Mouse (Mus musculus) urinary bladder, postnatal 14 days (tissue): ENCODE data around the gene Snx3.

ENCODE experiments used
- DNase-seq: peaks from one replicate; pipeline ENCODE4 v3.0.0; 2021; ENCODE audit warnings: low spot score

The Snx3 gene

DNA sequence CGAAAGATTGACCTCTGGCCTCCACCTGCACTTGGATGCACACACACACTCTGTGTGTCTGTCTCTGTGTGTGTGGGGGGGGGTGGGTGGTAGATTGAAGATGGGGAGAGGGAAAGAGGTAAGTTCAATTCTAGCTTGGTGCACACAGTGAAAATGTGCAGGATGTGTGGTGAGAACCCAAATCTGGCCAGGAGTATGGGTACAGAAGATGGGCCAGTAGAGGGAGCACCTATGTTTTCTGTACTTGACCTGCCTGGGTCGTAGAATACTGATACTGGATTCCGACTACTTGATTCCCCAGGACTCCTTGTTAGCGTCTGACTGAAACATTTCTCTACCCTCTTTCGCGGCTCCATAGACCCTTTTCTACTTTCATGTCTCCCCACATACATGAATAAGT, 8.3 kb downstream of the Snx3 start:
- DNase-seq = no peak

DNA sequence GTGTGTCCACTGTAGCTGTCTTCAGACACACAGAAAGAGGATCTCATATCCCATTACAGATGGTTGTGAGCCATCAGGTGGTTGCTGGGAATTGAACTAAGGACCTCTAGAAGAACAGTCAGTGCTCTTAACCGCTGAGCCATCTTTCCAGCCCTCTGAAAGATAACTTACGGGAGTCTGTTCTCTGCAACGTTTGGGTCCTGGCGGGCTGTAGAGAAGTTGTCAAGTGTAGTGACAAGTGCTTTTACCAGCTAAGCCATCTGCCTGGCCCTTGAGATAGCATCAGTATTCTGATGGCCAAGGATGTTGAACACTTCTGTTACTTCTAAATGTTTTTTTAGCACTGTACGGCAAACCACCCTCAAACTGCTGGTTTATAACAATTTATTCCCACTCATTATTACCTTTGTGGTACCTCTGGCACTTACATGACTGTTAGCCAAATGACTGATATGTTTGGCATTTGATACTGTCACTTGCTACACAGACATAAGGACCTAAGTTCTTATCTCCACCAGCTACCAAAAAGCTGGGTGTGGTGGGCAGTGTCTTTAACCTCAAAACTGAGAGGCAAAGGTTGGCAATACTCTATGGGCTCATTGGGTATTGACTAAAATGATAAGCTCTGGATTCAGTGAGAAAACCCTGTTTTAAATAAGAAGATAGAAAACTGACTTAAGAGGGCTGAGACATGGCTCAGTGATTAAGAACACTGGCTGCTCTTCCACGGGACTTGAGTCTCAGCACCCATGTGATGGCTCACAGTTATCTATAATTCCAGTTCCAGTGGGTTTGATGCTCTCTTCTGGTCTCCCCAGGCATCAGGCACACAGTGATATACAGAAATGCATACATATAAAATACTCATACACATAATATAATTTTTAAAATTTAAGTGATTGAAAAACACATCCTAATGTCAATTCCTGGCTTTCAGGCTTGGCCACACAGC, 9.6 kb downstream of the Snx3 start:
- no peak for DNase-seq

DNA sequence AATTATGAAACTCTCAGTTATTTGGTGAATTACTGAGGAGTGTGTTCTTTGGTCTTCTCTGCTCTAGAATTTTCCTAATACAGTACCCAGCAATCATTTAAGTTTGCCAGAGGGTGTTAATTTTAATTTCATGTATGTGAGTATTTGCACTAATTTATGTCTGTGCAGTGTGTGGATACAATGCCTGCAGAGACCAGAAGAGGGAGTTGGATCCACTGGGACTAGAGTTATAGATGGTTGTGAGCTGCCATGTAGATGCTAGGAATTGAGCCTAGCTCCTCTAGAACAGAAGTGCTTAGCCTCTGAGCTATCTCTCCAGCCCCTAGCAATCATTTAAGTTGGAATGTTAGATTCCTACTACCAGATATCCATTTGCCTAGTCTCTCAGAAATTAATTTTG, 12.3 kb downstream of the Snx3 start:
- no peak for DNase-seq

DNA sequence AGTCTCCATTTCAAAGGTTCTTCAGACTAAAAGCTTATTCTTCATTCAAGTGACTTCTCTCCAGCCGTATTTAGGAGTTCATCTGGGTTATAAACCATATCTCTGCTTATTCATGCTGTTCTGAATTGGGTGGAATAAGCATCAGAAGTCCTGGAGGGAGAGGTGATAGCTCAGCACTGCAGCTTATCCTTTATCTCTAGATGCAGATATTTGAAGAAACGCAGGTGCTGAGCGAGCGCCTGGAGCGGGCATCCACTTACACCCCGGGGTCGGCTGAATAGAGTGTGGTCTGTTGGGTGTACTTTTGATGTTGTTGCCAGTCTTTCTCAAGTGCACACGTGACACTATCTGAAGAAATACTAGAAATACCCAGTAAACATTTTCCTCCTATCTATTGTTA, 16.5 kb downstream of the Snx3 start:
- DNase-seq = no peak

DNA sequence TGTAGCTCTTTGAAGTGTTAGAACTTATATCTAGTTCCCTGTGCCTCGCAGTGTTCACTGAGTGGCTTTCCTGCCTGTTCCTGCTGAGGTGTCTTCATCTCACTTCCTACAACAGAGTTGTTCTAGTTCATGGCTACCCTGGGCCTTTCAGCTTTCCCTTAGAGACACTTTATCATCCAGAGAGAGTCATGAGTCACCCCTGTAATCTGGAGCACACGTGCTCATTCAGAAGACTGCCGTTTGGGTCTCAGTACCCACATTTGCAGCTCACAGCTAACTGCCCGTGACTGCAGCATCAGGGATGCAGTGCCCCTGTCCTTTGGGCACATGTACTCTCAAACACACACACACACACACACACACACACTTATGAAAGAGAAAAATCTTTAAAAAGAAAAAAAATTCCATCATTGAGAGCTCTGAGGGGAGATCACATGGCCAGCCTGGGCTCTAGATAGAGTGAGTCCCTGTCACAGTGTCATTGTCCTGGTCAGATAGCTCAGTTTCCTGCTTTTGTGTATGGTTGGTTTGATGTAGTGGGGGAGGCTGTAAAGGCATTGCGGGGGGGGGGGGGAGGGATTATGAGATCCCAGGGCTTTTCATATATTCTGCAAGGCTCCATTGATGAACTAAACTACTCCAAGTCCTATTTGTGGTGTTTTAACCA, 19.6 kb downstream of the Snx3 start:
- DNase-seq = no peak

DNA sequence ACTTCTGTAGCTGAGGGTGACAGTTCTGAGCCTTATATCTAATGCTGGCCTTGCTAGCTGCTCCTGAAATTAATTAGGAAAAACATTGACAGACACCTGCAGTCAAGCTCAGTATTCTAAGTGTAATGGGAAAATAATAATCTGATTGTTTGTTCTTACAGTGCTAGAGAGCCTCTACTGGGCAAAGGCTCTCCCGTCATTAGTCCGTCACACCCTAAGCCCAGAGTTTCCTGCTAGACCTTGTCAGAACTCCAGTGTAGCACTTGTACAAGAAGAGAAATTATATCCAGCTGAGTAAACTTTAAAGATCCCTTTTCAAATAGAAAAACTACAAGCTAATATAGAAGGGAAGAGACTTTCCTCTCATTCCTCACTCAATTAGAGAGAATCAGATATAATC, 21.1 kb downstream of the Snx3 start:
- DNase-seq = no peak

DNA sequence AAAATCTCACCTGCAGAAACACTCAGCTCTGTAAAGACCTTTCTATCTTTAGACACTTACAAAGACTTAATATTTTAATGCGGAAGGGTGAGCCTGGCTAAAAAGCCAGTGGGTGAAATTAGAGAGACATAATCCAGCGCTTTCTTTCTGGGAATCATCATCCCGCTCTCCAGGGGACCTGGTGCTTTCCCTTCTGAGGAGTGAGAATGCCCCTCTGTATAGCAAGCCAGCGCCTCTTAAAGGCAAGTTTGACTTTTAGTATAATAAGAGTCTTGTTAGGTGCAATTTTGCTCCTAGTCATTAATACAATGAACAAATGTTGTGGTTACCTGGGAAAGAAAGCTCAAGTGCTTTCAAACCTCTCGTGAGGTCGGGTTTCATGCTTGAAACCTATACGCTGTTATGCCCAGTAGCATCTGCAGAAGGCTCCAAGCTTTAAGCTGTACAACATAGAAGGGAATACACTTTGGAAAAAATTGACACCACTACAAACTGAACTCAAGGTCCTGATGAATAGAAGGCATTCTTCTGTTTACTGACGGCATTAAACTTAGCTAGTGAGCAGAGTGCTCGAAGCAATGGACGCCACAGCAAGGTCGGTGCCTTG, 21.8 kb downstream of the Snx3 start:
- no peak for DNase-seq

DNA sequence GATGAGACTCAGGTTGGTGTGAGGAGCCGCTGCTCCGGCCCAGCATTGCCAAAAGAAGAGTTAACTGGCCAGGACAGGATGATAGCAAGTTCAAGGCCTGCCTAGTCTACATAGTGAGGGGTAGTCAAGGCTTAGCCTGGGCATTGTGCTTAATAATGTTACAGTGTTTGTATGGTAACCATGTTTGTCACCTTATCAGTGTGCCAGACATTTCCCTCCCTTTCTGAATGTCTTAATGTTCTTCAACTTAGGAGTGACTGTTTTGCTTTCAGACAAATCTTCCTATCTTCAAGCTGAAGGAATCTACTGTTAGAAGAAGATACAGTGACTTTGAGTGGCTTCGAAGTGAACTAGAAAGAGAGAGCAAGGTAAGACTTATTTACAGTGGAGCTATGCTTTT, 23.9 kb downstream of the Snx3 start:
- DNase-seq = no peak

DNA sequence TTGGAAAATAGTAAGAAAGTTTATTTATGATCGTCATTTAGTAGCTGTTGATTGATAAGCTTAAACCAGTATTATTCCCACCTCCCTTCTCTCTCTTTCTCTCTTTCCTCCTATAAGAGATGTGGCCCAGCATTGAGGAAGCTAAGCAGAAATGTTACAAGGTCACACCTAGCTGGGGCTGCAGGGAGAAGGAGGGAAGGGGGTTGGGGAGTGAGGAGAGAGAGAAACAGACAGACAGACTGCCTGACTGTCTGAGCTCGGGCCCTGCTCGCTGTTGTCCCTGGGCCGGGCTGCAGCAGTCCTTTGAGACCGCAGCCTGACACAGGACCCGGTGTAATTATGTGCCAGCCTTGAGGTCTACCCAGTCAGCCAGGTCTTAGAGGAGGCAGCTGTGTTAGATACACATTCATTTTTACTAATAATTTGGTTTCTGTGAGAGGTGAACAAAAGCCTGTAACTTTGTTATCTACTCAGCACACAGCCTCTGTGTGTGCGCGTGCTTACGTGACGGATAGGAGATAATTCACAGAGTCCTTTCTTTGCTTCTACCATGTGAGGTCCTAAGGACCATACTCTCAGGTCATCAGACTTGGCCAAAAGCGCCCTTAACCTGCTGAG, 32.1 kb downstream of the Snx3 start:
- no peak for DNase-seq

DNA sequence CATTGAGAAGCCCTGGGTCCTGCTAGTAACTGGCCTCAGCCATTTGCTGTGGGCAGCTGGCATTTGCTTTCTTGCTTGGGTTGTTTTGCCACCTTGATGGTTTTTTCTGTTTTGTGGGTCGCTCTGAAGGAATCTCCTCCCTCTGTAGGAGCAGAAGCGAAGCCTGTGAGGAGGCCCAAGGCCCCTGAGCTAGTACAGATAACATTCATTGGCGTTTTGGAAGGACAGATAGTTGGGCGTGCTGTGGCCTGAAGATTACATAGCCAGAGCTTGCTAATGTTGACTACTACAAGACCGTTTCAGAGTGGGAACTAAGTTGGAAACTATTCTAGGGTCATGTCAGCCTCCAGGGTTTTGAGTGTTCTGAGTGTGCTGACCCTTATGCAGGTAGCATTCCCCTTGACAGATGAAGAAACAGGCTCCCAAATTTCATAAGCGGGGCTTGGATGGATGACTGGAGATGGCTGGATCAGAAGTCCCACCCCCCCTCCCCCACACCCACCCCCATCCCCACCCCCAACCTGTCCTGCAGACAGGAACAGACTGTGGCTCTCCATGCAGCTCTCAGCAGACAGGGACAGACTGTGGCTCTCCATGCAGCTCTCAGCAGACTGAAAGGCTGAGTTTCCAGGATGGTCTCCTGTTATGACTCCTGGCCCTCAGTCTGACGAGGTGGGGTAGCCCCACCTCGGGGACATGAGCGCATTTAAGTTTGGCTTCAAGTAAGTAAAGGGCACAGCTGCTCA, 35.9 kb downstream of the Snx3 start:
- DNase-seq = no peak

DNA sequence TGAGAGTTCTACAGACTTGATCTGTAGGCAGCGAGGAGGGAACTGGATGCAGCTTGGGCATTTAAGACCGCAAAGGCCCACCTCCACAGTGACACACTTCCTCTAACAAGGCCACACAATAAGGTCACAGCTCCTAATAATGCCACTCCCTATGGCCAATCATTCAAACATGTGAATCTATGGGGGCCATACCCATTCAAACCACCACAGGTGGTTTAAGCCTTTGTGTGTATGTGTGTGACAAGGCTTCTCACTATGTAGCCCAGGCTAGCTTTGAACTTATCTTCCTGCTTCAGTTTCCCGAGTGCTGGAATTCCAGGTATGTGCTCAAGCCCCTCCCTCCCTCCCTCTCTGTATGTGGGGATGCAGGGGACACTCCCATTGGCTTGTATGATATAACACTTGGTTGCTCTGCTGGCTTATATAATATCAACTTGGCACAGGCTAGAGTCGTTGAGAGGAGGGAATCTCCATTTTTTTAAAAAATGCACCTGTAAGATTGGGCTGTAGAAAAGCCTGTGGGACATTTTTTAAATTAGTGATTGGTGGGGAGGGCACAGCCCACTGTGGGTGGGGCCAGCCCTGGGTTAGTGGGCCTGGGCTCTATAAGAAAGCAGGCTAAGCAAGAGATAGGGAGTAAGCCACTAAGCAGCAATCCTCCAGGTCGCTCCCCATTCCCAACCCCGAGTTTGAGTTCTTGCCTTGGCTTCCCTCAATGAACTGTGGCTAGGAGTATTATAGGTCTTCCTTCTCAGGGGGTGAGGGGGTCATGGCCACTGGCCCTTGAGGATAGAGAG, 44.1 kb downstream of the Snx3 start:
- no peak for DNase-seq

DNA sequence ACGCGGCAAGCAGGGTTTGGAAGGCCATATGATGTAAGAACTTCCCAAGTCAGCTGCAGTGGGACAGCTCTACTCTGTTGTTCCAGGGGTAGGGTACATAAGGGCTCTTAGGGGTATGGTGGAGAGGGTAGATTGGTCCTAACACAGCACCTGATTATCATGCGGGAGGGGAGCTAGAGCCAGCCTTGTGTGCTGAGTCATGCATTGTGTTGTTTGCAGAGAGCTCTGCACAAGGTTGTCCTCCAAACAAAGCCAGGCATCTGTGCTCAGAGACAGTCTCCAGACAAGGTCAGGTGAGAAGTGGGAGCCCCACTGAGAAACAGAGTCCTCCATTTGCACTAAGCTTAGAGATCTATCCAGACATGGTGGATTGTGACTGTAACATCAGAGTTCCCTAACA, 44.7 kb downstream of the Snx3 start:
- DNase-seq = no peak

DNA sequence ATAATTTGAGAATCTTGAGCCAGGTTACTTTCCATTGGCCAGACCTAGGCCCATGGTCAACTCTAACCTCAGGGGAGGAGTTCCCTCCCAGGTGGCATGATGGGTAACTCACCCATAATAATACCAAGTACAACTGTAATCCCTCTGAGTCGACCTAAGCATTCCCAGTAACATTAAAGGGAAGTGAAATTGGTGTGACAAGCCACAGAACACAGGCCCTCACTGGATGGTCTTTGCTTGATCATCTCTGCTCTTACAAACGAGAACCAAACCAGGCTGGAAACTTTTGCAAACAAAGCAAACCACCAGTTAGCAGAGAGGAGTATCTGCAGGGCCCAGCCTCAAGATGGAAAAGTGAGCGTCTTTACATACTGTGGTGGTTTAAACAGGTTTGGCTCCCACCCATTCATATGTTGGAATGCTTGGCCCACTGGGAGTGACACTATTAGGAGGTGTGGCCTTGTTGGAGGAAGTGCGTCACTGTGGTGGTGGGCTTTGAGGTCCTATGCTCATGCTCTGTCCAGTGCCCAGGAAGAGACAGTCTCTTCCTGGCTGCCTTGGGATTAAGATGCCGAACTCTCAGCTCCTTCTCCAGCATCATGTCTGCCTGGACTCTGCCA, 57.9 kb downstream of the Snx3 start:
- DNase-seq = no peak

DNA sequence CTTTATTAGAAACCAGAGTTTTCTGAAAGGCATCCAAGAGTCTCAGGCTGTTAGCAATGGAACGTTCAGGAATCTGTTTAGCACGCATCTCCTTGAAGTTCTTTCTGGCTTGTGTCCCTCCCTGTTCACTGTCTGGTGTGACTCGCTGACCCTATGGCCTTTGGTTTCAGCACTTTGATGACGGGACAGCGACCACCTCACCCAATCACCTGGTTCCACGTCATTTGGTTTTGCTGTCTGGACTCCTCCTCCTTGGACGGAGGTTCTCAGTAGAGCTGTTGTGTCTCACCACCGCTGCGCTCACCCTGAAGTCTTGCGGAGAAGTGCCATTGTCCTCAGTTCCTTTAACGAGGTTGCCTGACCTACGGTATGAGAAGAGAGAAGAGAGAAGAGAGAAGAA, 60.4 kb downstream of the Snx3 start:
- DNase-seq = no peak

DNA sequence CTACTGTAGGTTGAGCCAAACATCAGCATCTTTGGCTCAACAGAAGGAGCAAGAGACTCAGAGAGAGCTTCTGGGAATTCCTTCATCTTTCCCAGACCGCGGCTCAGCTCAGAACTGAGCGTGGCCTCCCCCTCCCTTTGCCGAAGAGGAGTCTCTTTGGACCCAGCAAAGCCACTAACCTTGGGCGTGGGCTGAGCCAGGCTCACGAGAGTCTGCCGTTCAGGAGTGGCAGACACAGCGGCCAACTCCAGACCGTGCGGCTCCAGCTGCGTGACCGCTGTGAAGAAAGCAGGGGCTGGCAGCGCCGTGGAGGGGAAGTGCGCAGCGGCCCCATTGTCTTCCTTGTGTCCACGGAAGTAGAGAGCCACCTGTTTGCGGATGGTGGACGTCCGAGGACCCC, 70.7 kb downstream of the Snx3 start:
- no peak for DNase-seq

DNA sequence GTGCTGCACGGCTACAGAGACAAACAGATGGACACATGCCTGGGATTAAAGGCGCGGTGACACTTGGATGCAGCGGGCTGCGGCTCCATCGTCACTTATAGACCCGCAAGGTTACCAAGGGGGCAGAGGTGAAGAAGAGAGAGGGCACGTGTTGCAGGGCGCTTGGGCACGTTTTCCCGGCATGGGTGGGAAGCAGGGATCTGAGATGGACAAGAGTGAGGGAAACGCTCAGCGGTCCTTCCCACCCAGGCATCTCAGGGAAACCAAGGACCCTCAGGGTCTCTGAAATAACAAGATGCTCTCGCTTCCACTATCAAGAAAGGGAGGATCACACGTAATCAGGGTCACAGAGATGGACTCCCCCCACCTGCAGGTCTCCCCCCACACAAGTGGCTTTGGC, 71.1 kb downstream of the Snx3 start:
- no peak for DNase-seq

DNA sequence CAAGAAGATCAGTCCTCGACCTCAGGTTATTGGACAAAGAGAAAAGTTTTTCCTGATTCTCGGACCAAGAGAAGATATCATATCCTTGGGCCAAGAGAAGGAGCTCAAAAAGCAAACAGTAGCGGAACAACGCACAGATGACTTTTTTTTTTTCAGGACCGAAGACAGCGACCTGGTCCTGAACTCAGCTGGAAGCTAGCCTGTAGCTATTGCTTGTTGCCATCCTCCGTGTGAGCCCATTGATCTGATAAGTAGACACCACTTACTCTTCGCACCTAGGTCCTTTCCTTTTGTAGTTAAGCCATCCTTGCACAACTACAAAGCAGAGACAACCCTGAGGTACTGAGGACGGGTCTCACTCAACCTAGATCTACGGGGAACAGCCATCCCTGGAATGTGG, 72.8 kb downstream of the Snx3 start:
- no peak for DNase-seq

DNA sequence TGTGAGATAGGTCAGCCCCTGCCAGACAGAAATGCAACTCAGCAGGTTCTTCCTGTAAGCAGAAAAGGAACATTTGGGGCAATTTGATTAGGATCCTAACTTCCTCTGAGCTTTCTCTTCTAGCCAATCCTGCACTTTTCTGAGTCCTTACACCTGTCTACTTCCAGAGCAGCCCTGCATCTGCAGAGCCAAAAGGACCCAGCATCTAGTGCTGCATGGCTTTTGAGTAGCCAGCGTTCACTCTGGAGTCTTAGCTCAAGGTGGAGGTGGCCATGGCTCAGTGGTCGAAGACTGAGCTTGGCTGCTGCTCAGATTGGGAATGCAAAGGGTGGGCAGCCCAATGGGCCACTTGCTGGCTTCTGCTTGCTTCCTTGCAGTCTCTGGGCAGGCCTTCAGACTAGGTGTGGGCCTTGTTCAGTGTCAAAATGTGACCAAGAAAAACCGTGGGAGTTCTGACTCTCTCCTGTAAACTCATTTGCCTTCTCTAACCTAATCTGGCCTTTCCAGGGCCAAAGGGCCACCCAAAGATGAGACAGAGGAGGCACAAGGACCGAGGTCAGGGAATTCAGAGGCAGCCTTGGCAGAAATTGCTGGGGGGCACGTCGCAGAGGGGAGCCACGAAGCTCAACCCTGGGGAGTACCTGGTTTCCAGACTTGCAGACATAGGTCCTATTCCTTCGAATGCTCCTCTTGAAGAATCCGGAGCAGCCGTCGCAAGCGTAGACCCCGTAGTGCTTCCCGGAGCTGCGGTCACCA, 75.9 kb downstream of the Snx3 start:
- no peak for DNase-seq

DNA sequence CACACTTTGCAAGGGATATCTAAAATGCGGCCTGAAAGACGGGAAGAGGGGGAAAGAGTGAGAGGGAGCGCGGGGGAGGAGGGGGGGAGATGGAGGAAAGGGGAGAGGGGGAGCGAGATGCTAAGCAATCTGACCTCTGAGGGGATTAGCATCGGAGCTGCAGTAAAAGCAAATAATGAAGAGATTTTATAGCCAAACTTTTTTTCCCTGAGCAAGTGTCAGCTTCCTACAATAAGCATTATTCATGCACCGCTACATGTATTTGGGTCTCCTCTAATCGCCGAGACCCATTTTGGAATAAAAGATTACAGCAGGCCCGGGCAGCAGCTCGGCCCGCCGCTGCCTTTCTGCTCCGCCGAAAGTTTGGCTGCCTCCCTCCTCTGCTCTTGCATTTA, 76.4 kb downstream of the Snx3 start:
- no peak for DNase-seq
